Mouse (Mus musculus): ENCODE results near the gene Dock11.

DNA sequence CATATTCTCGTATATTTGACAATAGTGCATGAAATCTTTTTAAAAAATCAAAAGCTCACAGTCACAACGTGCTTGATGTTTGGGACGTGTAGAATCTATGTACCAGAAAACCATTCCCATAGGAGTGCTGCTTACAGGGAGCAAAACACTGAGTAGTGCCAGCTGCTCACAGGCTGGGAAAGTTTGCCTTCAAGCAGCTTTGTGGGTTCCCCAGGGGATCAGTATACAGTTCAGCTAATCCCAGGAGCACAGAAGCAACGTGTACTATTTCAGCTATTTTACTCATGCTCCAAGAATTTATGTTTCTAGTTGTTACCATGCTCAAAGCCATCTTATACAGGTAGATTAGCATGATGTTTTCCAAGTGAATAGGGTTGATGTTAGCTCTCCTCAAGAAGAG is 157.1 kb downstream of the Dock11 start:
- TF ChIP-seq CTCF (IDR thresholded peaks at IDR 0.05; ENCODE audit: low read depth) (no peak), EP300 (IDR thresholded peaks at IDR 0.05; ENCODE audit: low read depth) (no peak)
